Mouse (Mus musculus) right cerebral cortex, postnatal 10 days (tissue): ENCODE measurements around the gene Limk2.

Source experiments
- DNase-seq, 2 experiments: peaks; one replicate each; pipeline ENCODE4 v3.0.0; 2021; ENCODE audit warnings: low spot score in 2 of 2

Limk2 gene

GRCm38 (mm10) chr11:3371599-3372295 is 37.2 kb downstream of the Limk2 start:
- DNase-seq = no peak

DNA sequence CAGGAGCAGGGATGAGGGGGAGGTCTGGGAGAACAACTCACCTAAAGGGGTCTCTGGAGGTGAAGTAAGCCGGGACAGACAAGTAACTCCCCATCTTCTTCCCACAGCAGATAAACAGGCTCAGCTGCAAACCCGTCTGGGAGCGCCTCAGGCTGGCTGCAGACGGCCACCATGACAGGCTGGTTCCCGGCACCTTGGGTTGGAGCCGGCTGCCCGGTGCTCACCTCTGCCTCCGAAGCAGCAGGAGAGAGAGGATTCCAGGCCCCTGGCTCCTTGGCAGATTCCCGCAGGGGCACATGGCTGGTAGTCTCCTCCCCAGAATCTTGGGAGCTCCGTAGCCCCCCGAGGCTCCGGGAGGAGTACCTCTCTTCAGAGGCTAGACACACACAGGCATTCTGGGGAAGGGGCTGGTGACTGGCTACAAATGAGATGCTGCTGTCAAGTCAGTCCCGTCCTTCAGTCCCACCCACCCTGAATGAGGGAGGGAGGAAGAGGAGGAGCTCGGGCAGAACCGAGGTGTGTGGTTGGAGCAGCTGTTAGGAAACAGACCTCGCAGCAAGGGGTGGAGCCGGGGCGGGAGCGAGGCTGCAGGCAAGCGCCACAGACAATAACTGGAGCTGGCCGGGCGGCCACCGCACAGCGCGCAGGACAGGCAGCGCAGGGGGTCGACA is 37.9 kb downstream of the Limk2 start:
- peak; percentile 92 to 95 for DNase-seq

GRCm38 (mm10) chr11:3370162-3370561 is 38.8 kb downstream of the Limk2 start:
- no peak for DNase-seq

DNA sequence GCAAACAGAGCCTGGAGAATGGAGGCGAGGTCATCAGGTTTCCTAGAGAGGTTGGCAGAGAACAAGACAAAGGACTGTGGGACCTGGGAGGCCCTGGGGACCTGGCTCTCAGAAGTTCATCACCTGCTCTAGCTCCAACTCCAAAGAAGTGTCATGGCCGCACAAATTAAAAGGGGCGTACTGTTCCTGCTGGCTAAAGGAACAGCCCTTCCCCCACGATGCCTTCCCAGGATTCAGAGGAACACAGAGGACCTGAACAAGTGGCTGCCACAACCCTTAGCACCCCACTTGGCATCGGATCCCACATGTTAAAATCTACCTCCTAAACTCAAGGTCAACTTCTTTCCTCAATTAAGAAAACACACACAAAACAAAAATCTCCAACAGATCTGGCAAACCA is 39.5 kb downstream of the Limk2 start:
- no peak for DNase-seq

DNA sequence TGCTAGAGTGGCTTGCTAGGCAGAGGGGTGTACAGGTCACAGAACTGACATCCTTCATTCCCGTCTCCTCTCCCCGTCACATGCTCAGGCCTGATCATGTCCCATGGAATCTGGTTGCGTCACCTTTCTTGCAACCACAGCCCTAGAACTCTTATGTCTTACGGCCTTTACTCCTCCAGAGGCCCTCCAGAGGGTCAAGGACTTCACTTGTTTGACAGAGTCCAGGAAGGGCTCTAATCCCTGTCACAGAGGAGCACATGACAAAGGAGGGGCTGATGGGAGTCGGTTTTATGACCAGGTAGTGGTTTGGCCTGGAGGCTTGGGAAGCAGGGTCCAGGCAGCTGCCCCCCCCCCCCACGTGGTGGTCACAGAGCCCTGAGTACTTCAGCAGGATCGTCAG is 40.0 kb downstream of the Limk2 start:
- no peak for DNase-seq

GRCm38 (mm10) chr11:3366411-3366810 is 42.6 kb downstream of the Limk2 start:
- peak in 1 of 2 experiments; percentile 27 for DNase-seq

GRCm38 (mm10) chr11:3362854-3363253 is 46.1 kb downstream of the Limk2 start:
- DNase-seq = no peak

GRCm38 (mm10) chr11:3352990-3353585 is 55.9 kb downstream of the Limk2 start:
- no peak for DNase-seq

DNA sequence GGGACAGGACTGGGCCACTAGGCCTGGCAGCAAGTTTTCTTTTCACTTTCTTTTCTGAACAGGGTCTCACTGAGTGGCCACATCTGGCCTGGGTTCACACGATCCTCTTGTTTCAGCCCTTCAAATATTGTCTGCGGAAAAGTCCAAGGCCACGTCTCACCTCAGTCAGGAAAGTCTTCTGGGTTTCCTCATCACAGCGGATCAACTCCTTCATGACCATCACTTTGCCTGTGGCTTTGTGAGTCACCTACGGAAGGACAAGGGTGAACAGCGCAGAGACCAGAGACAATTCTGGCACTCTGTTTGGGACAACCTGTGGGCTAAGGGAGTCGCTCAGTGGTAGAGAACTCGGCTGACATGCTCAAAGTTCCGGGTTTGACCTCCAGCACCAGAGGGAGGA is 56.9 kb downstream of the Limk2 start:
- DNase-seq = no peak

DNA sequence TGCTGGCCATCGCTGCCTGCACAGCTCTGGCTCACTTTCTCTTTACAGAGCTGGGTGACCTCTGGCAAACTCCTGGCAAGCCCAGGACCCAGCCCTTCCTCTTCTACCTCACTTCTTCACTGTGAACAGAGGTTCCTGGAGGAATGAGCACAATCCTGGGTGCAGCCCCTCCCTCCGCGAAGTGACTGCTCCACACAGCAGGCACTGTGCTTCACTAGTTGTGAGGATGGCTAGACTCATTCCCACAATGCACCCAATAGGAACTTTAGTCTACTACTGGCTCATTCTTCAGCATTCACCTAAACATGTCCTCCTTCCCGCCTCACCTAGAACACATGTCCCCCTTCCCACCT is 59.7 kb downstream of the Limk2 start:
- DNase-seq = no peak

GRCm38 (mm10) chr11:3348576-3349342 is 60.2 kb downstream of the Limk2 start:
- no peak for DNase-seq

DNA sequence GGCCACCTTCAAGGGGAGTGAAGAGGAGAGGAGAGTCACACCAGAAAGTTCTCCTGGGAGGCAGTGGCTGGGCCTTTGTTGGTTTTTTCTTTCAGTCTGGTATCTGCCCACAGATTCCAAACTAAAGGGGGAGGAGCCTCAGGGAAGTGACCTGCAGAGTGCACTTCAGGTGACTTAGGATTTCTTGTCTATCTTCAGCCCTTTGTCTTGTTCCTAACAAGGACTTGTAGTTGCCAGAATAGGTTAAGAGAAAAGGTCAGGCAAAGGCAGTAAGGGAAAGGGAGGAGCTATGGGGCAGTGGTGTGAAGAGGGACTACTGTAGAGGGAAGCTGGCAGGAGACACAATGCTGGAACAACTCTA is 61.2 kb downstream of the Limk2 start:
- DNase-seq = no peak

GRCm38 (mm10) chr11:3347091-3347834 is 61.7 kb downstream of the Limk2 start:
- DNase-seq = peak; percentile 77 to 88

DNA sequence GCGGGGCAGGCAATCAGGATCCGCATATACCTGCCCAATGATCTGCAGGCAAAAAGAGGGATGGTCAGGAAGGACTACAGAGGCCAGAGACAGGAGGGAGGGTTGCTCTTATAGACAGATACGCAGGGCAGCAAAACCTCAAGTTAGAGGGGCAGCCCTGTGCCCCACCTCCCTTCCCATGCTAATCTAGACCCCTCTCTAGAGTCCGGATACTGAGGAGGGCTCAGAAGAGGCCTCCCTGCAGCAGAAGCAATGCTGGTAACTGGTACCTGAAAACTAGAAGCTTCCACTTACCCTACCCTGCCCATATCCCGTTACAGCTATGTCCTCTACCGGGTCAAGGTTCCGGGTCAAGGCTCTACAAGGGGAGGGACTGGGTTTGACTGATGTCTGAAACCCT is 62.6 kb downstream of the Limk2 start:
- DNase-seq = no peak

DNA sequence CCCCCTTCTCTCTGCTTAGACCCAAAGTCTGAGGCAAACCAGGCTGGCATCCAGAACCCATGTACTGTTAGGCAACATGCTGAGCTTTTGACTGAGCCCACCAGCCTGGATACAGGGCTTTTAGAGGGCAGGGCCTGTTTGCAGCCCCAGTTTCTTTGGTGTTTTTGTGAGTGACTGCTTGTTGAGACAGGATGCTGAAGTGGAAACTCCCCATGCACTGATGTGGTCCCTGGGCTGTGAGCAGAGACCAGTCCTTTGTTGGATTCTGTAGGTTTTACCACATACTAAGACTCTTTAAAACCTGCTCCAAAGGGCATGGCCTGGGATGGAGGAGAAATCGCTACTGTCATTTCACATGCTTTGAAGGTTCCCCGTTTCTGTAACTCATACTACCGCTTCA is 64.1 kb downstream of the Limk2 start:
- no peak for DNase-seq

DNA sequence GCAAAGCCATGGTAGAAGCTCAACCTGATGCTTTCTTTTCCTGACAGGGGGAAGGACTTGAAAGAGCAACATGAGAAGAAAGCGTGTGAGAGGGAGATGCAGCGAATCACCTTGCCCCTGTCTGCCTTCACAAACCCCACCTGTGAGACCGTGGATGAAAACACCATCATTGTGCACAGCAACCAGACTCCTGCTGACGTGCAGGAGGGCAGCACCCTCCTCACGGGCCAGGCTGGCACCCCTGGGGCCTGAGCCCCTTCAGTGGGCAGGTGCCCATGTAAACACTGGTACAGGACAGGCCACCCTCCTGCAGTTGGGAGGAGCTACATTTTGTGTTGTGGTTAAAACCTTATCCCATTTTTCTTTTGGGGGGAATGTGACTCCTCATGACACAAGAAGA is 67.5 kb downstream of the Limk2 start:
- DNase-seq = no peak

DNA sequence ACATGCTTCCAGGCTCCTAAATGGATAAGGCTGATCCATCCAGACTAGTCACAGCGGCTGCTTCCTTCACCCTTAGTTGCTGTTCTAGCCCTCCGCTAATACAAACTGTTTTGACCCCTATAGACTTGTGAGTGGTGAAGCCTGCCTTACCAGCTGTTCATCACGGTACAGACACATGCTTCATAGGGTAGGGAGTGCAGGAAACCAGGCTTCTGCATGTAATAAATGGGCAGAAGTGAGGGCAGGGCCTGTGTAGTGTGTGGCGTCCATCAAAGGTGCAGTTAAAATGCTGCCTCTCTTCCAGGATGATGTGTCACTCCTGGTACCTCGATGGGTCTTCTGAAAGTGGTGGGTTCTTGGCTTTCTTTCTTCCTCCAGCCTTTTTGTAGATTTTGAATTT is 71.0 kb downstream of the Limk2 start:
- no peak for DNase-seq

DNA sequence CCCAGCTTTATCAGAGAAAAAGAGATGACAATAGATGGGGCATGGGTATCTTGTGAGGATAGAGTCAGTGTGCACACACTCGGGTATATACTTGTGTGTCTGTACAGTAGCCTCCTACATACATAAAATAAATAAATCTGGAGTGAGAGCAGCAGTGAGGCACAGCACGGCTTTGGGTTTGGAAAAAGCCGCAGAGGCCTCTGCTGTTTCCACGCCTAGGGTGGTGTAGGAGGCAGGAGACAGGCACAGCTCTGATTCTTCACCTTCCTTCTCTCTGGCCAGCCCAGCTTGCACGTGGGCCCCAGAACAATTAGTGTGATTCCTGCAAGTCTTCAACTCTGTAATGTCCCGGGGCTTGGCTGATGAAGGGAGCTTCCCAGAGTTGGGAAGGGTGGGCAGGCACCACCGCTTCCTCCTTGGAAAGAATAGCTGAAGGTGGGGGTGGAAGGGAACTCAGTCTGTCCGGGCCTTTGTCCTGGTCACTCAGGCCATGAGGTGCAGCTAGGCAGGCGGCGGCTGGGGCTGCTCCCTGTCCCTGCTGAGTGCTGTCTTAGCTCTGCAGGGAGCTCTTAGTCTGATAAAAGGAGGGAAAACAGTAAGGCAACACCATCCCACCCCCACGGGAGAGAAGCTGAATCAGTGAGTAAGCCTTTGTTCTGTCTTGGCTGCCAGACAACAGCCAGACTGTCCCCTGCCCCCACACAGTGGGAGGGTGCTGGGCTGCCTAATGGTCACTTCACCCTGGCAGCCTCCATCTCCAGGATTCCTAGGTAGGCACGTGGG is 71.6 kb downstream of the Limk2 start:
- peak; percentile 64 to 75 for DNase-seq

DNA sequence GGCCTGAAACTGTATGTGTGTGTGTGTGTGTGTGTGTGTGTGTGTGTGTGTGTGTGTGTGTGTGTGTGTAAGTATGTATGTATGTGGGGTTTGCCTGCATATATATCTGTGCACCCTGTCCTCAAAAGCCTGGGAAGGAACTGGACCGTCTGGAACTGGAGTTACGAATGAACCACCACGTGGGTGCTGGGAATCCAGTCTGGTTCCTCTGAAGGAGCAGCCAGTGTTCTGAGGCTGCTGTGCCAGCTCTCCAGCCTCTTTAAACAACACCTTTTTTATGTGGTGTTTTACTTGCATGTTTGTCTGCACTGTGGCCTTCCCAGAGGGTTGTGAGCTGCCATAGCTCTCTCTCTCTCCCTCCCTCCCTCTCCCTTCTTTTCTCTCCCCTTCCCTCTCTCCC is 72.4 kb downstream of the Limk2 start:
- DNase-seq = peak in 1 of 2 experiments; percentile 23

DNA sequence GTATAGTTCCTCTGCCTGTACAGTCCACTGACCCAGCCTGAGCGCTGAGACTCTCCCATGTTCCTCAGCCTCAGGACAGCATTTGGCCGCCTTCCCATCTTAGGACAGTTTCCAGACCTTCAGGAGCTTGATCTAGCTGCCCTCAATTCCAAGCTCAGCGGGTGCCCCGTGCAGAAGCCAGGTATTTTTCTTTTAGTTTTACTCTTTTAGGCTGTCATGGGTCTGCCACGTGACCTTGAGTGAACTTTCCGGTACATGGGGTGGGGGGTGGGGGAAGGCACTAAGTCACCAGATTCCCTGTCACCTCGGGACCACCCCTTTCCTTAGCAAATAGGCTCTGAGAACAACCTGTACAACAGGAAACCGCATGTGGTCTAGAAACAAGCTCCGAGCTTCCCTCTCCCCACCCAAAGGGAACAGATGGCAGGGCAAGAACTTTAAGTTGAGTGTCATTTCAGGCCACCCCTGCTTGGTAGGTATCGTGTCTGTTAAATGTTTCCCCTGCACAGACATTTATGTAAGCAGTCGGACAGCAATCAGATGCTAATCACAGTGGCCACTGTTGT is 73.3 kb downstream of the Limk2 start:
- DNase-seq = peak in 1 of 2 experiments; percentile 53
